Mouse (Mus musculus): ENCODE data around the gene Dyx1c1. TPM values are rescaled to one million over a fixed set of nuclear protein-coding genes. Genes with fewer than 3 reads are reported as not detected.
A peak's percentile ranks its signal among the peaks of the same experiment; 100 is the strongest.

The Dyx1c1 gene
- polyA plus RNA-seq, 1 experiment: 3.3 TPM

- DNase-seq (ENCODE audit: extremely low spot score in 1 of 2, low spot score in 1 of 2): no peak
Measured at GRCm38 (mm10) chr9:72972435-72972834, 13.8 kb downstream of the Dyx1c1 start.

GRCm38 (mm10) chr9:72972984-72973383 lies 14.4 kb downstream of the Dyx1c1 start:
- no peak for DNase-seq (ENCODE audit: extremely low spot score in 1 of 2, low spot score in 1 of 2)

- DNase-seq (ENCODE audit: extremely low spot score in 1 of 2, low spot score in 1 of 2): no peak
Measured at GRCm38 (mm10) chr9:72974734-72975133, 16.1 kb downstream of the Dyx1c1 start.

GRCm38 (mm10) chr9:72975242-72975641 lies 16.7 kb downstream of the Dyx1c1 start:
- DNase-seq (ENCODE audit: extremely low spot score in 1 of 2, low spot score in 1 of 2): no peak

GRCm38 (mm10) chr9:72983066-72983465 lies 24.5 kb downstream of the Dyx1c1 start:
- no peak for DNase-seq (ENCODE audit: extremely low spot score in 1 of 2, low spot score in 1 of 2)

GRCm38 (mm10) chr9:72985250-72986220 lies 26.9 kb downstream of the Dyx1c1 start, which contains the start of the genes Ccpg1os and Ccpg1:
Gene Ccpg1os, minus strand, starts transcription at chr9:72985382.
Gene Ccpg1, plus strand, starts transcription at chr9:72985429.
- peak; percentile 98 for DNase-seq (ENCODE audit: extremely low spot score in 1 of 2, low spot score in 1 of 2)

- DNase-seq (ENCODE audit: extremely low spot score in 1 of 2, low spot score in 1 of 2): no peak
Measured at GRCm38 (mm10) chr9:72987703-72988102, 29.1 kb downstream of the Dyx1c1 start.

GRCm38 (mm10) chr9:72988706-72989105 lies 30.1 kb downstream of the Dyx1c1 start:
- no peak for DNase-seq (ENCODE audit: extremely low spot score in 1 of 2, low spot score in 1 of 2)

GRCm38 (mm10) chr9:72991420-72991819 lies 32.8 kb downstream of the Dyx1c1 start:
- no peak for DNase-seq (ENCODE audit: extremely low spot score in 1 of 2, low spot score in 1 of 2)

- no peak for DNase-seq (ENCODE audit: extremely low spot score in 1 of 2, low spot score in 1 of 2)
Measured at GRCm38 (mm10) chr9:72992576-72992975, 34.0 kb downstream of the Dyx1c1 start.

- DNase-seq (ENCODE audit: extremely low spot score in 1 of 2, low spot score in 1 of 2): no peak
Measured at GRCm38 (mm10) chr9:72996167-72996566, 37.6 kb downstream of the Dyx1c1 start.

GRCm38 (mm10) chr9:72996806-72997205 lies 38.2 kb downstream of the Dyx1c1 start:
- no peak for DNase-seq (ENCODE audit: extremely low spot score in 1 of 2, low spot score in 1 of 2)

GRCm38 (mm10) chr9:73000487-73000886 lies 41.9 kb downstream of the Dyx1c1 start:
- DNase-seq (ENCODE audit: extremely low spot score in 1 of 2, low spot score in 1 of 2): no peak

GRCm38 (mm10) chr9:73001314-73002011 lies 42.9 kb downstream of the Dyx1c1 start:
- DNase-seq (ENCODE audit: extremely low spot score in 1 of 2, low spot score in 1 of 2): no peak

GRCm38 (mm10) chr9:73002177-73002576 lies 43.6 kb downstream of the Dyx1c1 start:
- no peak for DNase-seq (ENCODE audit: extremely low spot score in 1 of 2, low spot score in 1 of 2)

- no peak for DNase-seq (ENCODE audit: extremely low spot score in 1 of 2, low spot score in 1 of 2)
Measured at GRCm38 (mm10) chr9:73004076-73004475, 45.5 kb downstream of the Dyx1c1 start.

GRCm38 (mm10) chr9:73005106-73005505 lies 46.5 kb downstream of the Dyx1c1 start:
- DNase-seq (ENCODE audit: extremely low spot score in 1 of 2, low spot score in 1 of 2): no peak

- DNase-seq (ENCODE audit: extremely low spot score in 1 of 2, low spot score in 1 of 2): no peak
Measured at GRCm38 (mm10) chr9:73006175-73006574, 47.6 kb downstream of the Dyx1c1 start.

- DNase-seq (ENCODE audit: extremely low spot score in 1 of 2, low spot score in 1 of 2): no peak
Measured at GRCm38 (mm10) chr9:73008384-73008783, 49.8 kb downstream of the Dyx1c1 start.

- no peak for DNase-seq (ENCODE audit: extremely low spot score in 1 of 2, low spot score in 1 of 2)
Measured at GRCm38 (mm10) chr9:73012629-73013028, 54.0 kb downstream of the Dyx1c1 start.

- DNase-seq (ENCODE audit: extremely low spot score in 1 of 2, low spot score in 1 of 2): peak in 1 of 2 experiments; percentile 32
Measured at GRCm38 (mm10) chr9:73014724-73015123, 56.1 kb downstream of the Dyx1c1 start.
